Comparison of ENCODE assay signal across 11 mouse cellular contexts in genomic region chr13:46058862-46059261, GRCm38 (mm10).
DNase-seq lines count a peak whose midpoint lies in the region; ATAC-seq lines count a peak whose summit lies in the region.
"Had no signal": no experiment of that assay in that cellular context is flagged by ENCODE, and none has a peak within 500 bp of the region (broad histone marks: within the 10 kb centered on the region; RNA-seq: fewer than 3 reads in every experiment).

No protein-coding gene starts in this region.

- WGBS in heart, embryonic 11.5 days (ENCODE audit: insufficient replicate concordance) = 39% methylated on average over 7 of the region's 7 CpGs
- 8% methylated on average over 7 of the region's 7 CpGs for WGBS in large intestine, adult 2 months

- no peak overlapping the region for H3K9ac ChIP-seq in heart, embryonic 11.5 days (ENCODE audit: low read depth, low read length)
- H3K9ac ChIP-seq: embryonic facial prominence, embryonic 15.5 days; liver, embryonic 14.5 days; neural tube, embryonic 13.5 days had no signal

- H3K4me2 ChIP-seq in heart, embryonic 11.5 days = no peak overlapping the region
- H3K4me2 ChIP-seq: embryonic facial prominence, embryonic 15.5 days; neural tube, embryonic 13.5 days had no signal

- H3K4me1 ChIP-seq in heart, embryonic 11.5 days (ENCODE audit: control insufficient read depth, insufficient read depth, low read length) = peaks cover 8% of the 10 kb centered on the region; the same call in 1 of the 2 replicates
- H3K4me1 ChIP-seq: embryonic facial prominence, embryonic 15.5 days; neural tube, embryonic 13.5 days had no signal

- DNase-seq in adrenal gland, adult 8-10 months = peak; percentile 13
- DNase-seq in adrenal gland, postnatal 4 days (ENCODE audit: low spot score in 2 of 2) = no peak
- peak; percentile 17 to 23 for DNase-seq in B cell, adult 2 months
- DNase-seq in large intestine, adult 2 months (ENCODE audit: low read depth, low spot score) = peak; percentile 67
- no peak for DNase-seq in right cerebral cortex, postnatal 25 days
- DNase-seq in gastrocnemius, postnatal 10 days = no peak
- DNase-seq in right cerebral cortex, adult 18-20 months = no peak

- no peaks in the 10 kb centered on the region for H3K36me3 ChIP-seq in heart, embryonic 11.5 days (ENCODE audit: control insufficient read depth, insufficient read depth, low read length)
- H3K36me3 ChIP-seq: embryonic facial prominence, embryonic 15.5 days; neural tube, embryonic 13.5 days had no signal

- no peaks in the 10 kb centered on the region for H3K27me3 ChIP-seq in heart, embryonic 11.5 days (ENCODE audit: control insufficient read depth, insufficient read depth, low read length)
- H3K27me3 ChIP-seq: embryonic facial prominence, embryonic 15.5 days; neural tube, embryonic 13.5 days had no signal

- peak overlapping the region; percentile 70 for H3K27ac ChIP-seq in heart, embryonic 11.5 days (ENCODE audit: low read depth, low read length)
- H3K27ac ChIP-seq: embryonic facial prominence, embryonic 15.5 days; liver, embryonic 14.5 days; neural tube, embryonic 13.5 days had no signal

- no peaks in the 10 kb centered on the region for H3K9me3 ChIP-seq in heart, embryonic 11.5 days (replicated peaks; ENCODE audit: control insufficient read depth, low read length)
- H3K9me3 ChIP-seq: embryonic facial prominence, embryonic 15.5 days; neural tube, embryonic 13.5 days had no signal

- H3K4me3 ChIP-seq in heart, embryonic 11.5 days (ENCODE audit: low read depth, low read length) = no peak overlapping the region
- H3K4me3 ChIP-seq: embryonic facial prominence, embryonic 15.5 days; neural tube, embryonic 13.5 days had no signal

- no peak for ATAC-seq in heart, embryonic 11.5 days (replicated peaks; ENCODE audit: insufficient number of reproducible peaks, low FRiP score, low TSS enrichment)

Comparison
In these comparisons a context has a peak if more than half of its experiments do, and no peak if none do; other contexts are left out.
1. DNase-seq: peak in adrenal gland, adult 8-10 months (single experiment), B cell, adult 2 months (2 of 2) and large intestine, adult 2 months (single experiment); none in adrenal gland, postnatal 4 days (0 of 2), right cerebral cortex, postnatal 25 days (single experiment), gastrocnemius, postnatal 10 days (single experiment) and right cerebral cortex, adult 18-20 months (single experiment).